Mouse (Mus musculus) layer of hippocampus, postnatal 36 days (tissue): ENCODE measurements around the gene Echdc1. TPM values are rescaled to one million over a fixed set of nuclear protein-coding genes. Genes with fewer than 3 reads are reported as not detected.

Experiments used
- total RNA-seq, 2 experiments: library from RNA; stranded (reverse); gene quantifications; 2 replicates each; pipeline ENCODE4 v1.2.3; 2021

Echdc1 gene
- total RNA-seq, 2 experiments from 2014 or later, result 34.6 to 43.4 TPM

Other genes with a start within 250 kb of the Echdc1 start
- 100 to 1,000 TPM; 168 to 172 TPM for gene Soga3, start 169.3 kb upstream of the Echdc1 start, total RNA-seq
- 10 to 100 TPM; 27.7 to 29.2 TPM for gene Gm49353, start 114.2 kb upstream of the Echdc1 start, total RNA-seq
- gene 9330159F19Rik, start 101.6 kb upstream of the Echdc1 start, total RNA-seq, result 10 to 100 TPM; 84.9 to 93.0 TPM
- 100 to 1,000 TPM; 104 to 107 TPM for gene Rnf146, start 49.3 kb downstream of the Echdc1 start, total RNA-seq
- gene Rspo3, start 222.7 kb downstream of the Echdc1 start, total RNA-seq, result 10 to 100 TPM; 11.1 to 11.4 TPM